ENCODE assay signal across 10 mouse cellular contexts in genomic region chr2:113980664-113981063, GRCm38 (mm10). TPM values are rescaled to one million over a fixed set of nuclear protein-coding genes. Genes with fewer than 3 reads are reported as not detected.
A peak's percentile ranks its signal among the peaks of the same experiment; 100 is the strongest.
DNase-seq lines count a peak whose midpoint lies in the region; ATAC-seq and TF ChIP-seq lines count a peak whose summit lies in the region.
"Had no signal": no experiment of that assay in that cellular context is flagged by ENCODE, and none has a peak within 500 bp of the region (broad histone marks: within the 10 kb centered on the region; RNA-seq: fewer than 3 reads in every experiment).

No protein-coding gene starts in this region.

- no peaks in the 10 kb centered on the region for H3K36me3 ChIP-seq in kidney, embryonic 15.5 days
- H3K36me3 ChIP-seq in embryonic facial prominence, embryonic 14.5 days (ENCODE audit: control insufficient read depth, insufficient read depth, low read length): no peaks in the 10 kb centered on the region
- H3K36me3 ChIP-seq in midbrain, embryonic 13.5 days: no peaks in the 10 kb centered on the region
- H3K36me3 ChIP-seq in lung, postnatal 0 days (ENCODE audit: insufficient read depth, low read length): no peaks in the 10 kb centered on the region

- no peak overlapping the region for H3K4me2 ChIP-seq in kidney, embryonic 15.5 days
- no peak overlapping the region for H3K4me2 ChIP-seq in embryonic facial prominence, embryonic 14.5 days (ENCODE audit: low read depth, low read length)
- no peak overlapping the region for H3K4me2 ChIP-seq in midbrain, embryonic 13.5 days (replicated peaks)
- H3K4me2 ChIP-seq in lung, postnatal 0 days (replicated peaks; ENCODE audit: low read depth, low read length): no peak overlapping the region
- H3K4me2 ChIP-seq: lung, embryonic 14.5 days had no signal

- no peaks in the 10 kb centered on the region for H3K27me3 ChIP-seq in kidney, embryonic 15.5 days
- no peaks in the 10 kb centered on the region for H3K27me3 ChIP-seq in embryonic facial prominence, embryonic 14.5 days (replicated peaks; ENCODE audit: control insufficient read depth, insufficient read depth, low read length)
- no peaks in the 10 kb centered on the region for H3K27me3 ChIP-seq in midbrain, embryonic 13.5 days
- H3K27me3 ChIP-seq in lung, postnatal 0 days (replicated peaks; ENCODE audit: insufficient read depth, low read length): no peaks in the 10 kb centered on the region

- no peak overlapping the region for H3K9ac ChIP-seq in kidney, embryonic 15.5 days
- no peak overlapping the region for H3K9ac ChIP-seq in embryonic facial prominence, embryonic 14.5 days (ENCODE audit: low read depth, low read length)
- no peak overlapping the region for H3K9ac ChIP-seq in midbrain, embryonic 13.5 days (replicated peaks)
- no peak overlapping the region for H3K9ac ChIP-seq in lung, postnatal 0 days (replicated peaks; ENCODE audit: low read depth)
- H3K9ac ChIP-seq: lung, embryonic 14.5 days had no signal

- TF ChIP-seq EP300 in lung, postnatal 0 days (IDR thresholded peaks at IDR 0.05): no peak

- WGBS in kidney, embryonic 15.5 days: 39% methylated on average over 8 of the region's 8 CpGs
- 65% methylated on average over 8 of the region's 8 CpGs for WGBS in embryonic facial prominence, embryonic 14.5 days
- 25% methylated on average over 8 of the region's 8 CpGs for WGBS in midbrain, embryonic 13.5 days
- WGBS in lung, postnatal 0 days: 52% methylated on average over 7 of the region's 8 CpGs

- no peak for TF ChIP-seq CTCF in lung, postnatal 0 days (IDR thresholded peaks at IDR 0.05)

- H3K4me3 ChIP-seq in kidney, embryonic 15.5 days (replicated peaks): no peak overlapping the region
- no peak overlapping the region for H3K4me3 ChIP-seq in embryonic facial prominence, embryonic 14.5 days (ENCODE audit: low read depth, low read length)
- no peak overlapping the region for H3K4me3 ChIP-seq in midbrain, embryonic 13.5 days (replicated peaks)
- no peak overlapping the region for H3K4me3 ChIP-seq in lung, postnatal 0 days (ENCODE audit: low read depth, low read length)

- H3K4me1 ChIP-seq in kidney, embryonic 15.5 days: no peaks in the 10 kb centered on the region
- no peaks in the 10 kb centered on the region for H3K4me1 ChIP-seq in embryonic facial prominence, embryonic 14.5 days (ENCODE audit: control insufficient read depth, insufficient read depth, low read length)
- peaks cover 5% of the 10 kb centered on the region for H3K4me1 ChIP-seq in midbrain, embryonic 13.5 days (replicated peaks)
- H3K4me1 ChIP-seq in lung, postnatal 0 days (ENCODE audit: insufficient read depth, low read depth, low read length): no peaks in the 10 kb centered on the region

- H3K27ac ChIP-seq in kidney, embryonic 15.5 days: no peak overlapping the region
- no peak overlapping the region for H3K27ac ChIP-seq in embryonic facial prominence, embryonic 14.5 days (replicated peaks; ENCODE audit: low read depth, low read length)
- H3K27ac ChIP-seq in midbrain, embryonic 13.5 days: no peak overlapping the region
- no peak overlapping the region for H3K27ac ChIP-seq in lung, postnatal 0 days (ENCODE audit: low read length)

- no peak for DNase-seq in kidney, adult 11 months
- DNase-seq in embryonic facial prominence, embryonic 14.5 days (ENCODE audit: low spot score): peak; percentile 84
- peak; percentile 71 to 79 for DNase-seq in heart, adult 9 months (ENCODE audit: low spot score in 2 of 2)
- DNase-seq in spleen, postnatal 36 days (ENCODE audit: low spot score in 2 of 2): no peak
- DNase-seq in frontal cortex, postnatal 14 days (ENCODE audit: low spot score in 2 of 2): no peak
- no peak for DNase-seq in lung, postnatal 0 days (ENCODE audit: low spot score)
- DNase-seq: lung, embryonic 14.5 days had no signal

- ATAC-seq in kidney, embryonic 15.5 days (replicated peaks; ENCODE audit: low FRiP score): peak; percentile 87
- ATAC-seq in embryonic facial prominence, embryonic 14.5 days (ENCODE audit: low read depth): peak; percentile 92
- peak; percentile 89 for ATAC-seq in midbrain, embryonic 13.5 days
- no peak for ATAC-seq in lung, postnatal 0 days

- H3K9me3 ChIP-seq in kidney, embryonic 15.5 days (replicated peaks): no peaks in the 10 kb centered on the region
- H3K9me3 ChIP-seq in embryonic facial prominence, embryonic 14.5 days (ENCODE audit: control insufficient read depth, low read length): no peaks in the 10 kb centered on the region
- H3K9me3 ChIP-seq in midbrain, embryonic 13.5 days: no peaks in the 10 kb centered on the region
- no peaks in the 10 kb centered on the region for H3K9me3 ChIP-seq in lung, postnatal 0 days (ENCODE audit: low read length)

RNA-seq across cellular contexts. Expression of gene Gjd2, which starts 32.8 kb away (rescaled TPM):
- polyA plus RNA-seq in kidney, embryonic 15.5 days (2015; fragmentation: Nextera tagmentation; extraction: Ambion mirVana): 0.38 and 0.41 TPM in 2 replicates
- 0.24 and 0.31 TPM in 2 replicates for polyA plus RNA-seq in embryonic facial prominence, embryonic 14.5 days (2014; fragmentation: Nextera tagmentation; extraction: Ambion mirVana)
- polyA plus RNA-seq in midbrain, embryonic 13.5 days (2015; fragmentation: Nextera tagmentation; extraction: Ambion mirVana): 5.5 and 6.4 TPM in 2 replicates
- not detected in 2 replicates for polyA plus RNA-seq in lung, postnatal 0 days (2015; fragmentation: Nextera tagmentation; extraction: Ambion mirVana)
- polyA plus RNA-seq: lung, embryonic 14.5 days; spleen, adult 2 months had no signal

Comparison
In these comparisons a context has a peak if more than half of its experiments do, and no peak if none do; other contexts are left out.
1. DNase-seq: peak in embryonic facial prominence, embryonic 14.5 days (single experiment) and heart, adult 9 months (2 of 2); none in kidney, adult 11 months (single experiment), spleen, postnatal 36 days (0 of 2), frontal cortex, postnatal 14 days (0 of 2) and lung, postnatal 0 days (single experiment).